Mouse (Mus musculus) thymus, postnatal 10 days (tissue): ENCODE results near the gene Gm26620.

ENCODE experiments used
- DNase-seq, 2 experiments: peaks; one replicate each; pipeline ENCODE4 v3.0.0; 2021; ENCODE audit warnings: low spot score in 2 of 2

Gene Gm26620

DNA sequence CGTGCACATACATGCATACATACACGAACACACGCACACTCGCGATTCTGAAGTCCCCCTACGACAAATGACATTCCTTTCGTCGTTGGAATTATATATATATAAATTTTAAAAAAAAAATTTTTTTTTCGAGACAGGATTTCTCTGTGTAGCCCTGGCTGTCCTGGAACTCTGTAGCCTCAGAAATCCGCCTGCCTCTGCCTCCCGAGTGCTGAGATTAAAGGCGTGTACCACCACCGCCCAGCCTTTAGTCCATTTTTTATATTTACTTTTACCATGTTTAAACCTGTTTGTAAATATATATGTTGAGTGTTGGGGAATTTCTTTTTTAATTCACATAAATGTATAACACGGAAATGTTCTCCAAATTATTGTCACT lies 16.0 kb upstream of the Gm26620 start:
- DNase-seq = no peak

DNA sequence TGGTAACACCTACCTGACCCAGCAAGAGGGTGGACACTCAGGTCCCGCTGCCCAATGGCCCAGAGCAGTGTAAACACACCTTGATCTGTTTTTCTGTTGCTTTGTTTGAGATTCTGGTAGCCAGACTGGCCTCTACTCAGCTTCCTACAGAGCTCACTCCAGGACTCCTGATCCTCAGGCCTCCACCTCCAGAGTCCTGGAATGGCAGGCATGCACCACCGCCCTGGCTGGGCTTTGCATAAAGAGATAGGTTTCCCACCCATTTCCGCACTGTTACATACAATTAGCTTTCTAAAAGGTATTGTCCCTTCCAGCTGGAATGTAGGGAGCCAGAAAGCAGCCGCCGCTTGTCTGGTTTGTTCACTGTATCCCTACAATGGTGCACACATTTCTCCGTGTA lies 13.5 kb upstream of the Gm26620 start:
- no peak for DNase-seq

DNA sequence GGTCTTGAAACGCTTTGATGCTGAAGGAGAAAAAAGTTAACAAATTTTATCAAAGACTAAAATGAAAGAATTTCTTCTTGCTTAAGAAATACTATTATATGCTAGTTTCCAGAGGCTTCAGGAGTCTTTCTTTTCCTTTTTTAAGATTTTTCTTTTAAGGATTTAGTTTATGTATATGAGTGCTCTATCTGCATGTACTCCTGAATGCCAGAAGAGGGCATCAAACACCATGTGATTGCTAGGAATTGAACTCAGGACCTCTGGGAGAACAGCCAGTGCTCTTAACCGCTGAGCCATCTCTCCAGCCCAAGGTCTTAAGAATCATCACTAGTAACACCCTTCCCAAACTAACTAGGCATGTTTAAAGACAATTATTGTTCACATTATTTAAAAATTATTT lies 12.9 kb upstream of the Gm26620 start:
- no peak for DNase-seq

DNA sequence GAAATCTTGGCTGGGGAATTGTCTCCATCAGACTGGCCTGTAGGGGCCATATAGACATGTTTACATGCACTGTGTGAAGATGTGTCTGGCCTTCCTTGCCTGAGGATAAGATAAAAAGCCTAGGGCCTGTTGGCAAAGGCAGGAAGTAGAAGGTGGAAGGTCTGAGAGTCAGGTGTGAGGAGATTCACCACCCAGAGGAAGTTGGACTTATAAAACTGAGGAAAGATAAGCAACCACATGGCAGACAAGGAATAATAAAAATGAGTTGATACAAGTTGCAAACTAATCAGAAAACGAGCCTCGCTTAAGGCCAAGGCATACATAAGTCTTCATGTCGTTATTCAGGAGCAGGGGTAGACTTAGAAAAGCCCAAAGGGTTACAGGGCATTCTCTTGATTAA lies 9.2 kb upstream of the Gm26620 start:
- DNase-seq = no peak

DNA sequence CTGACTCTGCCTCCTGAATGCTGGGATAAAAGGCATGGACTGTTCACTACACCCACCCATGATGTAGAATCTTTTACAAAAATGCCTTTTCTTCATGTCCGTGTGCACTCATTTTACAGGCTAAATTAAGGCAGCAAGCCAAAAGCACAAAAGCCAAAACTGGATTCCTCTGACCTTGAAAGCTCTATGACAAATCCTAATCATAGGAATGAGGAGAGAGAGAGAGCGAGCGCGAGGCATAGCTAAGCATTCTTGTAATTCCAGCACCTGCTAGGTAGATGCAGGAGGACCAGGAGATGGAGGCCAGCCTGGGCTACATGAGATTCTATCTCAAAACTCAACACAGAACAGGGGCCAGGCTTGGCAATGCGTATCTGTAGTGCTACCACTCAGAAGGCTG lies 8.0 kb upstream of the Gm26620 start:
- no peak for DNase-seq

DNA sequence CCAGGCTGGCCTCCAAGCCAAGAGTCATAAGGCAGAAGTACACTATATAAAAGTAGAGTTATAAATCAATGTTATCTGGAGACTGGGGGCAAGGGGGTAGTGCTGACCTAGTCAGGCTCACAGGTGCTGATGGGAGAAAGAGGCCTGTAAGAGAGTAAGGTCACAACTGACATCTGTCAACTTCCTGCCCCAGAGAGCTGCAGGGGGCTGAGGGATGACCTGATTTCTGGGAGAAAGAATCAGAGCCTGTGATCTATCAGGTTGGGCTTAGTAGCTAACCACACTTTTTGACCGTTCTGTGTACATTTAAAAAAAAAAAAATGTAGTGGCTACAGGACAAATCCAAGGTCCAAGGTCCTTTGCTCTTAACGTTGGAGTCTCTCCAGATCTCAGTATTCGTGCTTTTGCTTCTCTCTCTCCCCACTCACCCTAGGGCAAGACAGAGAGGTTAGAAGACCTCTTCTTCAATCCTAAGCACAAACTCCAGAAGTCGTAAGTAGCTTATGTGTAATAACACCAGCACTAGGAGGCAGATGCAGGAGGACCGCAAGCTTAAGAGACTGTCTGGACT lies 1.9 kb upstream of the Gm26620 start:
- DNase-seq = no peak

DNA sequence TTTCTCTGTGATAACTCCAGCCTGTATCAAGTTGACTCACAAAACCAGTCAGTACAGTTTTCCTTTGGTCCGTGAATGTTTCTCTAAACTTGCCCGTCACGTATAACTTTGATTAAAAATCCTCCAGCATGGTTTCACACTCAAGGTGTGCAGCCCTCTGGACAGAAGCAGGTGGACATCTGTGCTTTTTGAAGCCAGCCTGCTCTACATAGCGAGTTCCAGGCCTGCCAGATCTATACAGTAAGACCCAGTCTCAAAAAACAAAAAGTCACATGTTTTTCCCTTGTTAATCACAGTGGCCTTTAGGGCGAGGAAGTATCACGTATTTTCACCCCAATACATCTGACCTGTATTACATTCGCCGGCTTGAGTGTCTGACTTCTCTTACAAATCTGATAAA lies 475 bp upstream of the Gm26620 start:
- DNase-seq = no peak

DNA sequence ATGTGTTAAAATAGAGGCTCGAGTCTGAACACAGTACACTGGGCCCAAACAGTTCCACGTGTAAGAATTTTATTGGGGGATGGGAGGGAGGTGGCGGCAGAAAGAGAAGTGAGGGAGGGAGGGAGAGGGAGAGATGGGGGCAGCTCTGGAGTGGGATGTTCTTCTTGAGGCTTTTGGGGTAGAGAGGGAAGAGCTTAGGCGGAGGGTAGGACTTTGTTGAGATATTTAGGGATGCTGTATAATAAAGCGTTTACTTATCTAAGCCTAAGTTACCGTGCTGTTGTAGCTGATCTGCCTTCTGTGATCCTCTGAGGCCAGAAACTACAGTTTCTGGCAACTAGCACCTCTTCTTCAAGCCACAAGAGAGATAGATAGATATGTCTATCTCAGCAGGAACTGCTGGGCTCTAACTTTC lies 1.2 kb downstream of the Gm26620 start:
- DNase-seq = no peak

DNA sequence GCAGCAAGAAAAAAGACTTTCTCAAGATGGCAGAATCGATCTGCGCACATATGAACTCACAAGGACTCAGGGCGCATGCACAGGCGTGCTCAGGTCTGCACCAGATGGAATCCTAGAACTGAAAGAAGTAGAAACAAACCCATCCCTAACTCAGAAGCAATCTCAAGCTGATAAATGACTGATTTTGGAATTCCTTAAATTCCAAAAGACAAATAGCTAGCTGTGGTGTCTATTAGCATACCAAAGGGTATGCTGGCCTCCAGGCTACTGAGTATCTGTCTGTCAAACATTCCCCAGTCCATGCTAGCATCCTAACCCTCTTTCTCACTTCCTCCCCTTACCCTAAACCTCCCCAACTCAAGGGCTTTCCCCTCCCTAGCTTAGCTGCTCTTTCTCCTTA lies 4.4 kb downstream of the Gm26620 start:
- no peak for DNase-seq

DNA sequence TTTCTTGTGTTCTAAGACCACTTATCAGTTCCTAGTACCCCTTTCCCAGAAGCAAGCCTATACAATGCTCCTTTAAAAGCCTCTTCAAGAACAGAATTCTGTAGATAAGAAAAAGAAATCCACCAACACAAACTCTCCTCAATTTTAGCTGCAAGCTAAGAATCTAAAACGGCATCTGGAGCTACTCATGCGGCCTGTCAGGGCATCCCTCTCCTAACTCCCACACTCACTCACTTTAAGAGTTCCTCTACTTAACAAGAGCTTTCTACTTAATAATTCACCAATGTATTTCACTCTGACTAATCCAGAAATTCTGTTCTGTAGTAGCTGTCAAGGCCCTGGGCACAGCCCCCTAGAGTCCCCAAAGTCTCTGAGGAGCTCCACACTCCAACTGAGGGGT lies 6.8 kb downstream of the Gm26620 start:
- DNase-seq = no peak

DNA sequence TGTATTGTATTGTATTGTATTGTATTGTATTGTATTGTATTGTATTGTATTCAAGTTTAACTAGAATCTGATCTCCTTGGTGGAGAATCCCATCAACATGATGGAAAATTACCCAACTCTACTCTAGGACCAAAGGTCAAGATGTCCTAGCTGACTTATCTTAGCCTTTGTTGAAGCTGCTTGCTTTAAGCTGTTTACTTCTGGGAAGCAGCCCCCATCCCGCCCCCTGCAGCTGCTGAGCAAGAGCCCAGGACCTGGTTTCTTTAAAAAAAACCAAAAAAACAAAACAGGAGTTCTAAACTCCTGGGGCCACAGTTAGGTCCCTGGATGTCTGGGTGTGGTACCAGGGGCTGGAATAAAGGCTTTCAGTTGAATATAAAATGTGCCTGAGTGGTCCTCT lies 7.4 kb downstream of the Gm26620 start:
- DNase-seq = no peak

DNA sequence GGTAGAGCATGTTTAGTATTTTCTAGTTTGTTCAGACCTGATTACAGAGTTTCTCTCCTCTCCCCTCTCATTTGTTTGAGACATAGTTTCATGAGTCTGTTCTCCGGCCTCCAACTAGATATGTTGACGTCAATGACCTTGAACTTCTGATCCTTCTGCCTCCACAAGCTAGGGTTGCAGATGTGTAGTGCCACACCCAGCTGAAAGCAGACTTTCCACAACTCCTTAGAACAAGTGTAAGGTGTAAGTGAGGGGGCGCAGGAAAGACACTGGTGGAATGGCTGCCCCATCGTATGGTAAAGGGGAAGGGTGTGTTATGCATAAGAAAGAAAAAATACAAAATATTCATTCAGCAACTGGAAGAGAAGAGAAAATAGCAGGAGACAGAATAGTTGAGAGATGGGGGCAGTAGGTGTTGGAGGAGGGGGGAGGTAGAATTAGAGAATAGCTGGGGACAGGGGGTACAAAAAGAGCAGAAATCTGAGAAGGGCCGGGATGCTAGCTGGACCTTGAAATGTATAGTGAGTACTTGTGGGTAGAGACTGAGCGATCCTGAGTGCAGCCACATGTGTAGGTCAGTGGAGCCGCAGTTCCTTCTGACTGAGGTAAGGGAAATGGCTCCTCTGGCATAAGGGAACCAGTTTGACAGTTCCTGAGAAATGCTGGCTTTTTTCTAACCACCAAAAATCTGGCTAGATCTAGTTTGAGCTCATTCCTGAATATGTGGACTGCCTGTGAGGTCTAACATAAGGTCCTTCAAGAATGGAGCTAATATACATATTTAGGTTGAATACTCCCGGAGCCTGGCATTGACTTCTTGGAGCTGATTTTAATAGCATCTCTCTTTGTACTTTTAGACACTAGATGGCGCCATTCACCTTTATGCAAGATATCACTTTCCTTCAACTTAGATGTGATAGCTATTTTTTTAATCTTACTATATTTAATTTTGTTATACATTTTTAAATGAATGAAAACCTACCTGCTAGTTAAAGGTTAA lies 10.0 kb downstream of the Gm26620 start:
- peak in 1 of 2 experiments; percentile 50 for DNase-seq

DNA sequence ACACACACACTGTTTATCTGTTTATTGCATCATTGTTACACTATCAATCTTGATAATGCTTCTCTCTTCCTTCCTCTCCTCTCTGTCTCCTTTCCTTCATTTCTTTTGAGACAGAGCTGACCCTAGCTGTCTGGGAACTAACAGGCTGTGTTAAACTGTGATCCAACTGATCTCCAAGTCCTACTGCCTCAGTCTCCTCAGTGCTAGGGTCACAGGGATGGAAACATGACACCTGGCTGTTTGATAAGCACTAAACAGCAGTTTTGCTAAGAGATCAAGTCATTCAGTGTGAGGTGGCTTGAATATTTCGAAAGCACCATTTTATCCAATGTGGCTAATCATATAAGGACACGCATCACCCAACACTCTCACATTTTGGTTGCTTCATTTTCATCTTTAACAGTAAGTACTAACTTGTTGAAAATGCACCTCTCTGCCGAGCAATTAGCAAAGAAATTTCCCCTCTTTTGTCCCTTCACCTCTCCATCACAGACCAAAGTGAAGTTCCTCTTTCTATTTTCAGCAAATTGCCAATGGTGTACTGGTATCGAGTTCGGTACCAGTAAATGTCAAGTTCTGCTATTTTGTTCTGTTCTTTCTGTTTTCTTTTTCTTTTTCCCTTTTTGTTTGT lies 11.9 kb downstream of the Gm26620 start:
- DNase-seq = no peak

DNA sequence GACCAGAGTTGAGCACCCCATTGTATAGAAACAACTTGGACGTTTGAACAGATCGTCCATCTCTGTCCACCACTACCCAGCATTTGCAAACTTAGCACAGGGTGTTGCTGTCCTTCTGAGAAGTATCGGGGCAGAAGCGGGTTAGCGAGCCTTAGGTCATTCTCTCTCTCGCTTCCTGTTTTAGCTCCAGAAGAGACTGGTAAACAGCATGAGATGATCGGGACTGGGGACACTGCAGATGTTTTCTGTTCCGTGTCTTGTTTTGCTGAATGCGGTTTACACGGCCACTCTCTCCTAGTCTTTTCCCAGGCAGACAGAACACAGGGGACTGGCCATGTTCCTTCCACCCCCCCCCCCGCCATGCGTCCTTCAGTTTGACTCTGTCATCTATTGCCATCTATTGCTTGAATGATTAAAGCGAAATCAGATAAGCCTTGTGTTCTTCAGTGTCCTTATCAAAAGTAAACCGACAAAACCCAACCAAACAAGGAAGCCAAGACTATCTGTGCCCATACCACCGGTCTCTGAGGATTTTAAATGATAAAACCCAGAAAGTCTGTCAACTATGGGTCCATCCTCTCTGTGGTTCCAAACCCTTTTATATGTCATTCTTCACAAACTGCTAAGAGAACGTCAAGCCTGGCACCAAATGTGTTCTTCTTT lies 13.7 kb downstream of the Gm26620 start:
- DNase-seq = no peak

DNA sequence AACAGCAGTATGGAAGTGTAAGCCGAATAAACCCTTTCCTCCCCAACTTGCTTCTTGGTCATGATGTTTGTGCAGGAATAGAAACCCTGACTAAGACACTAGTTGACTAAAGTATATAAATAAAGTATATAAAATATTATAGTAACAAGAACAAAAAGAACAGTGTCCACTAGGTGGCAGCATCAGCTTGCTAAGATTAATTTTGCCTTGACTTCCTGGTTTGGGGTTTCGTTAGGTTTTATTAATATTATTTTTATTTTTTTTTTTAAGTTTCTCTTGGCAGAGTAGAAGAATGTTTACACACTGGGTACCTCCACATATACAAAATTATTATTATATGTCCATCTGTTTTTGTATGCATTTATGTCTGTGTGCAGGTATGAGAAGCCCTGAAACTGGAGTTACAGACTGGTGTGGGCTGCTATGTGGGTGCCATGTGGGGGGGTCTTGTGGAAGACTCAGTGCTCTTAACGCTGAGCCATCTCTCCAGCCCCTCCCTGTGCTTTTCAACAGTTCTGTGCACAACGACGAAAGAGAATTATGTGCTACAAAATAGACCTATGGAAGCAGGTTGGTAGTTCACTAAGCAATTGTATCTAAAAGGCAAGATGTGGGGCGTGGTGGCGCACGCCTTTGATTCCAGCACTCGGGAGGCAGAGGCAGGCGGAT lies 16.1 kb downstream of the Gm26620 start:
- peak in 1 of 2 experiments; percentile 67 for DNase-seq

DNA sequence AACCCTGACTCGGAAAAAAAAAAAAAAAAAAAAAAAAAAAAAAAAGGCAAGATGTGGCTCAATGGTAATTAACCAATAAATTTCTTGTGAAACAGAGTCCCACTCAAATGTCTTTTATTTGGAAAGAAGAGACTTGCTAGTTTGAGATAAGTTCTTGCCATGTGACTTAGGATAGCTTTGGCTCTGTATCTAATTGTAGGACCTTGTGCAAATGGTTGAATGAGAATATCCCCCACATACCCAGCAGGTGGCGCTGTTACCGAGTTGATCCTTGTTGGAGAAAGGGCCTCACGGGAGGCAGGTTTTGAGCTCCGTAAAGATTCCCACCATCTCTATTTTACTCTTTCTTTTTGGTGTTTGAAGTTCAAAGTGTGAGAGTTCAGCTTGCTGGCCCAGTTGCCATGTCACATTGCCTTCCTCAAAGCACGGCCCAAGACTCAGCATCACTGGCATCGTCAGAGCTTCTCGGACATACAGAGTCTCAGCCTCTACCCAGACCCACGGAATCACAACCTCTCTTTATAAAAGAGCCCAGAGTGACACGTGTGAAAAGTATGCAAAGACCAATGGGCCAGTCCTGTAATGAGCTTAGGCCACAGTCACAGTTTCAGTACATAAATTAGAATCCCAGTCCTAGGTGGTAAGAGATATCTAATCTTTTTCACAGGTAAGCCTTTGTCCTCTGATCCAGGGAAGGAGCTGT lies 16.8 kb downstream of the Gm26620 start:
- peak; percentile 63 to 87 for DNase-seq

DNA sequence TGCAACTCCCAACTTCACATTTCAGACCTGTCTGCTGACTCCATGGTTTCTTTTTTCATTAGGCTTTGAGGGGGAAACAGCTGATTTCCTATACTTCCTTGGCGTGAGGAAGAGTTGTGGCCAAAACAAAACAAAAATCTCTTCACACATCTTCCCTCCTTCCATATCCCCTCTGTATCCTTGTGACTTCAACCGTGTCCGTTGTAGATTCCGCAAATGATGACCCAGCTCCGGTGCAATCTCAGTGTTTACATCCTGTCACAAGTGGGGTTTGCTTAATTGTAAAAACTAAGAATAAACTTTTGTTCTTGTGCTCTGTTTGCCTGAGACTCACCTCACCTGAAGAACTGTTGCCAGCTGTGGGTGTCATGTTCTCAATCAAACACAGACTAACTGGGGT lies 18.6 kb downstream of the Gm26620 start:
- DNase-seq = no peak

DNA sequence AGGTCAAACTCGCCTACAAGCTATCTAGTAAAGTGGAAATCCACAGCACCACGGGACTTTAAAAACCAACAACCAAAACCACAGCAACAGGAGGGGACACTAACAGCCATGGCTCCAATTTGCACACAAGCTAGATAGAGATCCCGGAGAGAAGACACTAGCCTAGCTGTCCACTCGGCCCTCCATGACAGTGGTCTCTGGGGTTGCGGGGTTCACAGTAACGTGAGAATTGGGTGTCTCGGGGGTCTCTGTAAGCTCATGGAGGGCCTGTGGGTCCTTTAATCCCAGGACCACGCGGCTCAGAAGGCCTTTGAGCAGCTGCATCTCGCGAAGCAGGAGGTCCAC lies 22.2 kb downstream of the Gm26620 start:
- DNase-seq = no peak

DNA sequence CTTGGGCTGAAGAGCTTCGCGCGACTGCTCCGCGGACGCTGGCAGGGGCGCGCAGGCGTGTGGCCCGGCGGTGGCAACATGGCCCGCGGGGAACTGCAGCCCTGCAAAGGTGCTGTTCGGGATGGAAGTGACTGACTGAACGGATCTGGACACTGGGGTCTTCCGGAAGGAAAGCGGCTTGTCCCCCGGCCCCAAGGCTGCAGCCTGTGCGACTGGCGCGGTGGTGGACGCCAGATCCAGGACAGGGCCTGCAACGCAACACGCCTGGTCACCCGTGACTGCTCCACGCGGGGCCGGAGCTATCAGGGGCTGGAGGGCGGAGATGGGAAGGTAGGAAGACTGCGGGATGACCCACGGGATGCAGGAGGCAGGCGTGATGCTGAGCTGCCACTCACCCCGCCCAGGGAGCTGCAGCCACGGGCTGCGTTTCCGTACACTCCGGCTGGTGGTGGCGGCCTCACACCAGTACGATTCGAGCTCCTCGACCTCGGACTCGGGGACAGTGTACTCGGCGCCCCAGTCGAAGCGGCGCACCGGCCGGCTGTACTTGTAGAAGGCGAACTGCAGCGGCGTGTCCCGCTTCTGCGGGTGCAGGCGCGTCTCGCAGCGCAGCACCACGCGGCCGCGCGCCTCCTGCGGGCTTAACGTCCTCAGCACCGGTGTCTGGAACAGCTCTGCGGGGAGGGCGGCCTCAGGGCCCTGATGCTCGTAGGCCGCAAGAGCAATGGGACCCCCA lies 22.8 kb downstream of the Gm26620 start:
- DNase-seq = peak in 1 of 2 experiments; percentile 15

DNA sequence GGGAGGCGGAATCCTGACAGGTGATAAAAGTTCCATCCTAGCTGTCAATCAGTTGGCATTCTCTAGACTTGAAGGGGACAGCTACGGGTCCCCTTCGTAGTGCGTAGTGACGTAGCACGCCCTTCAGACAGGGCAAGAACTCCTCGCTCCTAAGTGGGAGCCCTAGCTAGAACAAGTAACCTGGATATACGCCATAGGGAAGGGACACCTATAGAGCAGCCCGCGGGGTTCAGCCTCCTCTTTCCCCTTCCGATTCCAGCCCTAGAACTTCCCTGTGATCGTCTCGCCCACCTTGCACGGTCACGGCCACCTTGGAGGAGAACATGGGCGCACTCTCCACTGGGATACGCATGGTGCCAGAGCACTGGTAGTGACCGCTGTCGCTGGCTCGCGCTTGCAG lies 23.5 kb downstream of the Gm26620 start:
- no peak for DNase-seq
